Mouse (Mus musculus): ENCODE results near the gene Fam155a. TPM values are rescaled to one million over a fixed set of nuclear protein-coding genes. Genes with fewer than 3 reads are reported as not detected.

Fam155a gene
- polyA plus RNA-seq, 1 experiment = 0.37 TPM

GRCm38 (mm10) chr8:9458614-9459013 lies 312.3 kb downstream of the Fam155a start:
- 73% methylated on average over 11 of the region's 11 CpGs for WGBS
- Histone ChIP-seq H3K4me1 (ENCODE audit: control insufficient read depth, insufficient read depth, insufficient read length, low read length) (no peaks in the 10 kb centered on the region), H3K27ac (ENCODE audit: insufficient read depth, low read depth, low read length) (no peak overlapping the region), H3K36me3 (ENCODE audit: control insufficient read depth, insufficient read depth, low read length) (no peaks in the 10 kb centered on the region), H3K27me3 (ENCODE audit: control insufficient read depth, insufficient read depth, low read length) (no peaks in the 10 kb centered on the region), H3K4me3 (ENCODE audit: low read depth, low read length) (no peak overlapping the region)
- TF ChIP-seq POLR2A (IDR thresholded peaks at IDR 0.05; ENCODE audit: low read depth, low read length) = no peak
- TF ChIP-seq CTCF (IDR thresholded peaks at IDR 0.05; ENCODE audit: extremely low read depth, insufficient read length, insufficient replicate concordance, low read depth, low read length) = no peak

- H3K36me3 ChIP-seq (ENCODE audit: control insufficient read depth, insufficient read depth, low read length) = no peaks in the 10 kb centered on the region
- no peak overlapping the region for H3K4me3 ChIP-seq (ENCODE audit: low read depth, low read length)
- H3K4me1 ChIP-seq (ENCODE audit: control insufficient read depth, insufficient read depth, insufficient read length, low read length) = no peaks in the 10 kb centered on the region
- H3K27ac ChIP-seq (ENCODE audit: insufficient read depth, low read depth, low read length) = no peak overlapping the region
- TF ChIP-seq POLR2A (IDR thresholded peaks at IDR 0.05; ENCODE audit: low read depth, low read length) = no peak
- no peak for TF ChIP-seq CTCF (IDR thresholded peaks at IDR 0.05; ENCODE audit: extremely low read depth, insufficient read length, insufficient replicate concordance, low read depth, low read length)
- 56% methylated on average over 4 of the region's 4 CpGs for WGBS
- H3K27me3 ChIP-seq (ENCODE audit: control insufficient read depth, insufficient read depth, low read length) = no peaks in the 10 kb centered on the region
Measured at GRCm38 (mm10) chr8:9455138-9455537, 315.8 kb downstream of the Fam155a start.

- Histone ChIP-seq H3K27ac (ENCODE audit: insufficient read depth, low read depth, low read length) (no peak overlapping the region), H3K36me3 (ENCODE audit: control insufficient read depth, insufficient read depth, low read length) (no peaks in the 10 kb centered on the region), H3K27me3 (ENCODE audit: control insufficient read depth, insufficient read depth, low read length) (no peaks in the 10 kb centered on the region), H3K4me1 (ENCODE audit: control insufficient read depth, insufficient read depth, insufficient read length, low read length) (no peaks in the 10 kb centered on the region), H3K4me3 (ENCODE audit: low read depth, low read length) (no peak overlapping the region)
- no peak for TF ChIP-seq POLR2A (IDR thresholded peaks at IDR 0.05; ENCODE audit: low read depth, low read length)
- TF ChIP-seq CTCF (IDR thresholded peaks at IDR 0.05; ENCODE audit: extremely low read depth, insufficient read length, insufficient replicate concordance, low read depth, low read length) = no peak
- WGBS = 82% methylated on average over 5 of the region's 5 CpGs
Measured at GRCm38 (mm10) chr8:9453742-9454141, 317.2 kb downstream of the Fam155a start.

GRCm38 (mm10) chr8:9451543-9451942 lies 319.4 kb downstream of the Fam155a start:
- H3K4me3 ChIP-seq (ENCODE audit: low read depth, low read length) = no peak overlapping the region
- no peaks in the 10 kb centered on the region for H3K4me1 ChIP-seq (ENCODE audit: control insufficient read depth, insufficient read depth, insufficient read length, low read length)
- H3K36me3 ChIP-seq (ENCODE audit: control insufficient read depth, insufficient read depth, low read length) = no peaks in the 10 kb centered on the region
- TF ChIP-seq POLR2A (IDR thresholded peaks at IDR 0.05; ENCODE audit: low read depth, low read length) (no peak), CTCF (IDR thresholded peaks at IDR 0.05; ENCODE audit: extremely low read depth, insufficient read length, insufficient replicate concordance, low read depth, low read length) (no peak)
- no peak overlapping the region for H3K27ac ChIP-seq (ENCODE audit: insufficient read depth, low read depth, low read length)
- 57% methylated on average over 4 of the region's 4 CpGs for WGBS
- no peaks in the 10 kb centered on the region for H3K27me3 ChIP-seq (ENCODE audit: control insufficient read depth, insufficient read depth, low read length)

- no peaks in the 10 kb centered on the region for H3K27me3 ChIP-seq (ENCODE audit: control insufficient read depth, insufficient read depth, low read length)
- 55% methylated on average over 7 of the region's 7 CpGs for WGBS
- TF ChIP-seq POLR2A (IDR thresholded peaks at IDR 0.05; ENCODE audit: low read depth, low read length) (no peak), CTCF (IDR thresholded peaks at IDR 0.05; ENCODE audit: extremely low read depth, insufficient read length, insufficient replicate concordance, low read depth, low read length) (no peak)
Measured at GRCm38 (mm10) chr8:9448613-9449012, 322.3 kb downstream of the Fam155a start.

GRCm38 (mm10) chr8:9437822-9438221 lies 333.1 kb downstream of the Fam155a start:
- no peak for TF ChIP-seq POLR2A (IDR thresholded peaks at IDR 0.05; ENCODE audit: low read depth, low read length)
- no peak for TF ChIP-seq CTCF (IDR thresholded peaks at IDR 0.05; ENCODE audit: extremely low read depth, insufficient read length, insufficient replicate concordance, low read depth, low read length)
- 60% methylated on average over 4 of the region's 4 CpGs for WGBS
- Histone ChIP-seq H3K27ac (ENCODE audit: insufficient read depth, low read depth, low read length) (no peak overlapping the region), H3K27me3 (ENCODE audit: control insufficient read depth, insufficient read depth, low read length) (no peaks in the 10 kb centered on the region), H3K36me3 (ENCODE audit: control insufficient read depth, insufficient read depth, low read length) (no peaks in the 10 kb centered on the region), H3K4me3 (ENCODE audit: low read depth, low read length) (no peak overlapping the region), H3K4me1 (ENCODE audit: control insufficient read depth, insufficient read depth, insufficient read length, low read length) (no peaks in the 10 kb centered on the region)

More at GRCm38 (mm10) chr8:9448613-9449012, 322.3 kb downstream of the Fam155a start:
- Histone ChIP-seq H3K36me3 (ENCODE audit: control insufficient read depth, insufficient read depth, low read length) (no peaks in the 10 kb centered on the region), H3K4me1 (ENCODE audit: control insufficient read depth, insufficient read depth, insufficient read length, low read length) (no peaks in the 10 kb centered on the region), H3K27ac (ENCODE audit: insufficient read depth, low read depth, low read length) (no peak overlapping the region), H3K4me3 (ENCODE audit: low read depth, low read length) (no peak overlapping the region)

GRCm38 (mm10) chr8:9435501-9435900 lies 335.5 kb downstream of the Fam155a start:
- TF ChIP-seq CTCF (IDR thresholded peaks at IDR 0.05; ENCODE audit: extremely low read depth, insufficient read length, insufficient replicate concordance, low read depth, low read length) (no peak), POLR2A (IDR thresholded peaks at IDR 0.05; ENCODE audit: low read depth, low read length) (no peak)
- 57% methylated on average over 10 of the region's 10 CpGs for WGBS
- H3K36me3 ChIP-seq (ENCODE audit: control insufficient read depth, insufficient read depth, low read length) = no peaks in the 10 kb centered on the region
- H3K27ac ChIP-seq (ENCODE audit: insufficient read depth, low read depth, low read length) = no peak overlapping the region
- H3K27me3 ChIP-seq (ENCODE audit: control insufficient read depth, insufficient read depth, low read length) = no peaks in the 10 kb centered on the region
- H3K4me3 ChIP-seq (ENCODE audit: low read depth, low read length) = no peak overlapping the region
- no peaks in the 10 kb centered on the region for H3K4me1 ChIP-seq (ENCODE audit: control insufficient read depth, insufficient read depth, insufficient read length, low read length)
